Mouse (Mus musculus) E14TG2a.4 (cell line): ENCODE results near the gene Gm28635.

Experiments
- CTCF ChIP-seq: conservative IDR thresholded peaks from 2 replicates; pipeline ENCODE4 v1.5.1; 2014; ENCODE audit warnings: low read length
- NANOG ChIP-seq: IDR thresholded peaks from 2 replicates; pipeline ENCODE4 v1.6.1; 2014; ENCODE audit warnings: borderline replicate concordance, low read length, mixed read lengths
- POU5F1 ChIP-seq: IDR thresholded peaks from 2 replicates; pipeline ENCODE4 v1.6.1; 2014; ENCODE audit warnings: low read length, borderline replicate concordance

- TF ChIP-seq CTCF, result no peak
- TF ChIP-seq NANOG, result no peak
- TF ChIP-seq POU5F1, result no peak
Observed at GRCm38 (mm10) chr2:84682605-84683183, 4.9 kb upstream of the Gm28635 start.
